Mouse (Mus musculus): ENCODE measurements around the gene Cxcl1. TPM values are rescaled to one million over a fixed set of nuclear protein-coding genes. Genes with fewer than 3 reads are reported as not detected.

Cxcl1 gene
- polyA plus RNA-seq, 1 experiment from 2014 or later = 0.83 TPM

- Histone ChIP-seq H3K27ac (ENCODE audit: low read depth, low read length) (no peak overlapping the region), H3K9me3 (ENCODE audit: control insufficient read depth) (no peaks in the 10 kb centered on the region), H3K36me3 (ENCODE audit: control insufficient read depth, insufficient read depth) (no peaks in the 10 kb centered on the region), H3K4me3 (ENCODE audit: low read depth, low read length) (no peak overlapping the region), H3K4me1 (replicated peaks; ENCODE audit: control insufficient read depth, insufficient read depth, low read length) (peaks cover 7% of the 10 kb centered on the region; the same call in 1 of the 2 replicates), H3K9ac (ENCODE audit: low read depth, low read length) (no peak overlapping the region), H3K4me2 (replicated peaks; ENCODE audit: low read depth) (no peak overlapping the region), H3K27me3 (replicated peaks; ENCODE audit: control insufficient read depth, insufficient read depth, low read length) (peaks cover 10% of the 10 kb centered on the region; the same call in 1 of the 2 replicates)
- WGBS = 78% methylated on average over 5 of the region's 5 CpGs
- 0 out of 2 replicates have a peak, but pooled peaks have one; percentile 57 for ATAC-seq
- no peak for TF ChIP-seq CTCF (IDR thresholded peaks at IDR 0.05; ENCODE audit: low read depth)
These were observed 8.3 kb downstream of the Cxcl1 start for GRCm38 (mm10) chr5:90899308-90899707.

GRCm38 (mm10) chr5:90900147-90900546, 9.1 kb downstream of the Cxcl1 start:
- ATAC-seq = no peak
- TF ChIP-seq CTCF (IDR thresholded peaks at IDR 0.05; ENCODE audit: low read depth) = no peak
- peaks cover 15% of the 10 kb centered on the region for H3K27me3 ChIP-seq (replicated peaks; ENCODE audit: control insufficient read depth, insufficient read depth, low read length)
- H3K27ac ChIP-seq (ENCODE audit: low read depth, low read length) = no peak overlapping the region
- H3K36me3 ChIP-seq (ENCODE audit: control insufficient read depth, insufficient read depth) = no peaks in the 10 kb centered on the region
- H3K9me3 ChIP-seq (ENCODE audit: control insufficient read depth) = no peaks in the 10 kb centered on the region
- no peak overlapping the region for H3K4me2 ChIP-seq (replicated peaks; ENCODE audit: low read depth)
- no peak overlapping the region for H3K4me3 ChIP-seq (ENCODE audit: low read depth, low read length)
- H3K9ac ChIP-seq (ENCODE audit: low read depth, low read length) = no peak overlapping the region
- WGBS = 48% methylated on average over 7 of the region's 7 CpGs
- peaks cover 7% of the 10 kb centered on the region; the same call in 1 of the 2 replicates for H3K4me1 ChIP-seq (replicated peaks; ENCODE audit: control insufficient read depth, insufficient read depth, low read length)

GRCm38 (mm10) chr5:90900688-90901087, 9.6 kb downstream of the Cxcl1 start:
- no peaks in the 10 kb centered on the region for H3K36me3 ChIP-seq (ENCODE audit: control insufficient read depth, insufficient read depth)
- no peak overlapping the region for H3K27ac ChIP-seq (ENCODE audit: low read depth, low read length)
- no peak overlapping the region for H3K4me3 ChIP-seq (ENCODE audit: low read depth, low read length)
- H3K9me3 ChIP-seq (ENCODE audit: control insufficient read depth) = no peaks in the 10 kb centered on the region
- no peak for ATAC-seq
- H3K9ac ChIP-seq (ENCODE audit: low read depth, low read length) = no peak overlapping the region
- H3K27me3 ChIP-seq (replicated peaks; ENCODE audit: control insufficient read depth, insufficient read depth, low read length) = peaks cover 16% of the 10 kb centered on the region
- WGBS = 74% methylated on average over 7 of the region's 7 CpGs
- TF ChIP-seq CTCF (IDR thresholded peaks at IDR 0.05; ENCODE audit: low read depth) = no peak
- H3K4me1 ChIP-seq (replicated peaks; ENCODE audit: control insufficient read depth, insufficient read depth, low read length) = peaks cover 7% of the 10 kb centered on the region; the same call in 1 of the 2 replicates
- no peak overlapping the region for H3K4me2 ChIP-seq (replicated peaks; ENCODE audit: low read depth)

GRCm38 (mm10) chr5:90902380-90903260, 11.6 kb downstream of the Cxcl1 start:
- no peak overlapping the region for H3K27ac ChIP-seq (ENCODE audit: low read depth, low read length)
- H3K4me2 ChIP-seq (replicated peaks; ENCODE audit: low read depth) = peak overlapping the region; percentile 65
- H3K4me3 ChIP-seq (ENCODE audit: low read depth, low read length) = peak overlapping the region; percentile 29; the same call in 1 of the 2 replicates
- TF ChIP-seq CTCF (IDR thresholded peaks at IDR 0.05; ENCODE audit: low read depth) = peak; percentile 63
- 14% methylated on average over 10 of the region's 10 CpGs for WGBS
- no peak for ATAC-seq
- no peaks in the 10 kb centered on the region for H3K9me3 ChIP-seq (ENCODE audit: control insufficient read depth)
- no peak overlapping the region for H3K9ac ChIP-seq (ENCODE audit: low read depth, low read length)
- H3K27me3 ChIP-seq (replicated peaks; ENCODE audit: control insufficient read depth, insufficient read depth, low read length) = peaks cover 18% of the 10 kb centered on the region
- no peaks in the 10 kb centered on the region for H3K36me3 ChIP-seq (ENCODE audit: control insufficient read depth, insufficient read depth)
- H3K4me1 ChIP-seq (replicated peaks; ENCODE audit: control insufficient read depth, insufficient read depth, low read length) = peaks cover 7% of the 10 kb centered on the region; the same call in 1 of the 2 replicates

- H3K4me3 ChIP-seq (ENCODE audit: low read depth, low read length) = peak within 1 kb of the TSS; percentile 29
- TF ChIP-seq CTCF (IDR thresholded peaks at IDR 0.05; ENCODE audit: low read depth) = no peak
- H3K9ac ChIP-seq (ENCODE audit: low read depth, low read length) = no peak within 1 kb of the TSS
- no peak within 1 kb of the TSS for H3K27ac ChIP-seq (ENCODE audit: low read depth, low read length)
- H3K36me3 ChIP-seq (ENCODE audit: control insufficient read depth, insufficient read depth) = no peaks in the 10 kb centered on the region
- peaks cover 7% of the 10 kb centered on the region; the same call in 1 of the 2 replicates for H3K4me1 ChIP-seq (replicated peaks; ENCODE audit: control insufficient read depth, insufficient read depth, low read length)
- peak within 1 kb of the TSS; percentile 65 for H3K4me2 ChIP-seq (replicated peaks; ENCODE audit: low read depth)
- ATAC-seq = peak; percentile 47; the same call in 1 of the 2 replicates
- peaks cover 18% of the 10 kb centered on the region for H3K27me3 ChIP-seq (replicated peaks; ENCODE audit: control insufficient read depth, insufficient read depth, low read length)
- no peaks in the 10 kb centered on the region for H3K9me3 ChIP-seq (ENCODE audit: control insufficient read depth)
- WGBS = 9% methylated on average over 22 of the region's 22 CpGs
These were observed 12.4 kb downstream of the Cxcl1 start, which contains the start of gene Cxcl2 for GRCm38 (mm10) chr5:90903339-90904020. Cxcl2 (plus strand) TSS chr5:90903871.

- no peaks in the 10 kb centered on the region for H3K36me3 ChIP-seq (ENCODE audit: control insufficient read depth, insufficient read depth)
- H3K4me2 ChIP-seq (replicated peaks; ENCODE audit: low read depth) = no peak overlapping the region
- WGBS = 1% methylated on average over 2 of the region's 2 CpGs
- no peaks in the 10 kb centered on the region for H3K9me3 ChIP-seq (ENCODE audit: control insufficient read depth)
- peaks cover 10% of the 10 kb centered on the region for H3K27me3 ChIP-seq (replicated peaks; ENCODE audit: control insufficient read depth, insufficient read depth, low read length)
- no peak for ATAC-seq
- H3K4me3 ChIP-seq (ENCODE audit: low read depth, low read length) = no peak overlapping the region
- H3K4me1 ChIP-seq (replicated peaks; ENCODE audit: control insufficient read depth, insufficient read depth, low read length) = no peaks in the 10 kb centered on the region
- no peak overlapping the region for H3K27ac ChIP-seq (ENCODE audit: low read depth, low read length)
- TF ChIP-seq CTCF (IDR thresholded peaks at IDR 0.05; ENCODE audit: low read depth) = peak; percentile 89
- no peak overlapping the region for H3K9ac ChIP-seq (ENCODE audit: low read depth, low read length)
These were observed 17.9 kb downstream of the Cxcl1 start for GRCm38 (mm10) chr5:90908983-90909382.
